Mouse (Mus musculus) cerebellum, postnatal 36 days (tissue): ENCODE results near the gene Zfp551.

Experiments
- DNase-seq, 2 experiments: peaks; one replicate each; pipeline ENCODE4 v3.0.0; 2021 to 2022; ENCODE audit warnings: mixed read lengths in 2 of 2

Gene Zfp551

DNA sequence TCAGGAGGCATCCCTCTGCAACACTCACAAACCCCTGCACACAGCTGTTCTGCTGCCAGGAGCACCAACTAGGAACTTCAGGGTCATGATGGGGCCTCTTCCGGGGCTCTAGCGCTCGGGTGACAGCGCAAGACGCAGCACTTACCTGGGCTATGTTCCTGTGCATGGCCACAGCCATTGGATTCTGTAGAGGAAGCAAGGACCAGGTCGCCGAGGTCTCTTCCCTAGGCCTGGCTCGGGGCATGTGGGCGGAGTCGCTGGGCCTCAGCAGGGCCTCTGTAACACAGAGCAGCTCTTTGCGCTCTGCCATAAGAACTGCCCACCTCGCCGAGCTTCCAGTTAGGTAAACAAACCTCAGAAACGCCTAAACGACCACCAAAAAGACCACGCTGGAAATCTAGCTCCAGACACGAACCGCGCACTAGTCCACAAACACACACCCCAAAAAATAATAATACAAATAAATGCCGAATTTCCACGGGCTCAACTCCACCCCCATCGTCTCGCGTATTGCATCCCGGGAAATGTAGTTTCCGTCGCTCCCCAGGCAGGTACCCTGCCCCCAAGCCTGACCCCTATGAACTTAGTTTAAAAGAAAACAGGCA lies at the start of gene Zfp551:
Zfp551 (minus strand) TSS at position 507 of the 605 bp plus-strand sequence.
- peak; percentile 56 to 62 for DNase-seq

DNA sequence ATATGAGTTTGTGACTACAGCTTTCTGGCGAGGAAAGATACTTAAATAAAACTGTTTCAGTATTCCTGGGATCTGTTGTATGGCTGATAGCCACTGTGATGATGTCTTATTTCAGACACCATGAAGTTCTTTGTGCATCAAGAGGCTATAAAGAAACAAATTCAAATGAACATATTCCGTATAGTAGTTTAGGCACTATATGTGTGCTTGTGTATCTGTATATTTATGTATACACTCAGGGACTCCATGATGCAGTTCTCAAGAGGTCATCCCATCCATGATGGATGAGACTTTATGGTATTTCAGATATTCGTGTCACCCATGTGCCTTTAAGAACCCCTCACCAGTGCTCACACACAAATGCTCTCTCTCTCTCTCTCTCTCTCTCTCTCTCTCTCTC lies 304 bp upstream of the Zfp551 start:
- no peak for DNase-seq

DNA sequence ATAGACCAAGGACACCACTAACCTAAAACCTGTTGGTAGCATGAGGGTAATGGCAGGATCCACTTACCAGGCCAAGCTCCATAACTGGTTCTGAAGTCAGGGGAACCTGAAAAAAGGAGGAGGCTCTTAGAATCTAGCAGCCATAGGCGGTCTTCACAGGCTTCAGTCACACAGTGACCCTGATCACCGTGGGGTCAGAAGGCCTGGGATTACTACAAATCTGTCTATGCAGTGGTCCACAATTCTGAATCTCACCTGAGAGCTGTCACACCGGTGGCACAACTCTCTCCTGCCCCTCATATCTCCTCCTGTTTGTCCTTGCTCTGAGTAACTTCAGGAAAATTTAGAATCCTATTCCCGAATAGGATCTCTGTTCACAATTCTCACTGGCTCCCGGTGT lies 810 bp downstream of the Zfp551 start:
- no peak for DNase-seq

DNA sequence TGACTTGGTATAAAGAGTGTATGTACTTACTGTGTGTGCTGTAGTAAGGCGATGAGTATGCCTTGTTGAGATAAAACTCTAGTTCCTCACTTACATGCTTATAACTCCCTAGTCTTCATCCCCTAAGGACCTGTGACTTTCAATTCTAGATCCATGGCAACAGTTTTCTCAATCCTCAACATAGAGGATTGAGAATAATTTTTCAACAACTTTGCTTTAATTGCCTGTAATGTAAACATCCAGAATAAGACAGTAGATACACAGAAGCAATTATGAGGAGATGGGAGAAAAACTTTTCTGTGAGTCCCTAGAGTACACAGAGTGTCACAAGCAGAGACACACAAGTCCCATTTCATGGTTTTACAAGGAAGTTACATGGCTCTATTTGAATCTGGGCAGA lies 53.4 kb downstream of the Zfp551 start, which contains the start of gene Vmn1r84:
Vmn1r84 (minus strand) TSS at position 101 of the 400 bp plus-strand sequence.
- no peak for DNase-seq
